Mouse (Mus musculus) spleen, postnatal 0 days (tissue): ENCODE data around the gene Uba6. TPM values are rescaled to one million over a fixed set of nuclear protein-coding genes. Genes with fewer than 3 reads are reported as not detected.

ENCODE experiments used
- polyA plus RNA-seq: library from polyadenylated mRNA; unstranded; fragments of >200 nt; fragmentation: Nextera tagmentation; extraction: Ambion mirVana; gene quantifications from 2 replicates; pipeline ENCODE4 v1.2.1, GENCODE M21; 2015

Gene Uba6
- 4.3 and 4.6 TPM in 2 replicates for polyA plus RNA-seq

DNA sequence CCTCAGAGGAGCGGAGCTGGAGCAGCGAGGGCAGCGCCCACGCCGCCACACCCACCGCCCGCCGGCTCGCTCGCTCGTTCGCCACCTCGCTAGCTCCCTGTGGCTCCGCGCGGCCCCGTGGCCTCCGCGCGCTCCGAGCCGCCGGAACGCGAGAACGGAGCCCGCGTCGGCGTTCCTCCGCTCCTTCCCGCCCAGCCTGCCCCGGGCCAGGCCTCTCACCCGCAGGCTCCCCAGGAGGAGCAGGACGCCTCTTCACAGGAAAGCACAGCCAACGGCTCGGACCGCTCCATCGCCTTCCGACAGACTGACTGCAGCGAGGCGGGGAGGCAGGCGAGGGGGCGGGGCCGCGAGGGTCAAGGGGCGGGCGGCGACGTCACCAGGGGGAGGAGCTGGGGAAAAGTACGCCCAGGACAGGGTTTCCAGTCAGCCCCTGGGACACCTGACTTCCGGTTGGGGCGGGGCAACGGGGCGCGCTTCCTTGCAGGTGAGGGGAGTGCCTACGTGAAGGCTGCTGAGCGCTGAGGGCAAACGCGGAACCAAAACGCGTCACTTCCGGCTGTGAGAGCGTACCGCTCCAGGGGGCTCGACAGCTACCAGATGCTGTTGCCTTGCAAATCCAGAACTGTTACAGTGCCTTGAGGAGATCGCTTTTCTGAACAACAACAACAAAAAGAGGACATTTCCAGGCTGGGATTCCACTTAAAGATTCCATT, at the start of gene Uba6:
Gene Uba6, minus strand, starts transcription at position 355 of the 713 bp plus-strand sequence.

DNA sequence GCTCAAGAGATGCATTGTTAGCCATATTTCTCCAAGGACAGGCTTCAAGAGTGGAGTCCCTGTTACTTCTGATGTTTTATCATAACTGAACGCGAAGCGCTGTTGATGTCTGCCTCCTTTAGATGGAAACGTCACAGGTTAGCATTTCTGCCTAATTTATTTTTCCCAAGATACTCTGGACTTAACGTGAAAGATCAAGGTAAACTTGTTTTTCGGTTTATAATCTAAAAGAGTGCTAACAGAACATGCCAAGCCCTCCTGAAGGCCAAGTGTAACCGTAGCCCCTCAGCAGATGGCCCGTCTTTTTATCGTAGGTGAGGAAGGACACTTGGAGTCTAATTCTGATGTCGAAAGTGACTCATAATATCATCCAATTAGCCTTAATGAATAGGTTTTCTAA, 25.2 kb upstream of the Uba6 start, which contains the start of gene Gnrhr:
Gene Gnrhr, minus strand, starts transcription at position 101 of the 400 bp plus-strand sequence.

DNA sequence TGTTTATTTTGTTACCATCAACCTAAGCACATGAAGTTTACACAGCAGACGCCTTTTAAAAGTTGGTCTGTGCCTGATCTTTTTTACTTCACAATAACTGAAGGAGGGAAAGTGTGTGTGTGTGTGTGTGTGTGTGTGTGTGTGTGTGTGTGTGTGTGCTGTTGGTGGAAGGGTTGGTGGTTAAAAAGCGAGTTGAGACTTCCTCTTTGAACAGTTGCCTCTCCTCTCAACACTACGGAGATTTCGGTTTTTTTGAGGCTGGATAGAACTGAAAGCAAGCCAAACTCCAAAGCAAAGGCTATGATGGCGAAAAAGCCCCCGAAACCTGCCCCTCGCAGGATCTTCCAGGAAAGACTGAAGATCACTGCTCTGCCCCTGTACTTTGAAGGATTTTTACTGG, 101.1 kb downstream of the Uba6 start, which contains the start of gene Stap1:
Gene Stap1, plus strand, starts transcription at position 209 of the 400 bp plus-strand sequence.

DNA sequence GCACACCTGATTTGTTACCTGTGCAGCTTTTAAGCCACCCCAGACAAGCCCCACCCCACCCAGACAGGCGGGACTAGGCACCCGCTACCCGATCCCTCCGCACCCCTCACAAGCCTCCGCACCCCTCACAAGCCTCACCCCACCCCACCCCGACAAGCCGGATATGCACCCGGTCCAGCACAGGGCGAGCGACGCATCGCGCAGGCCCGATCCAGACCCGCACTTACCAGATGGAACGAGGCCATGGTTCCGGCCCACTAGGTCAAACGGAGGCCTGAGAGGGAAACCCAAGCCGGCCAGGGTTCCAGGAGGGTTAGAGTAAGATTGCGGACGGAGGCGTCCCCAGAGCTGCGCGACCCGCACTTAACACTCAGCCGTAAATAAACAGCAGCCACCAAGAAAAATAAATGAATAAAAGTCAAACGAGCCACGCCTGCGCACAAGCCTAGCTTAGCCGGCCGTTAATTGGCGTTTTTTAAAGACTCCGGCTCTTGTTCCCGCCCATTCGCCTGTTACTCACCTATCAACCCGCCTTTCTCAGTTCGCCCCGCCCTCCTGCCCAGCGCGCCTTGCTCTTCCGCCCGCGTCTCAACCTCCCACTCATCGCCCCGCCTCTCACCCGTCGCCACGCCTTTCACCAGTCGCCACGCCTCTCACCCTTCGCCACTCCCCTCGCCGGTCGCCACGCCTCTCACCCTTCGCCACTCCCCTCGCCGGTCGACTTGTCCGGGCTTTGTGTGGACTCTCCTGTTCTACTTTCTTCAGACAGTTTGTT, 107.3 kb downstream of the Uba6 start, which contains the start of gene Cenpc1:
Gene Cenpc1, minus strand, starts transcription at position 483 of the 775 bp plus-strand sequence.

Other genes with a start within 250 kb of the Uba6 start
- gene Cenpc1, start 107.2 kb downstream of the Uba6 start, polyA plus RNA-seq, result 21.7 and 22.6 TPM in 2 replicates
- 7.8 and 12.0 TPM in 2 replicates for gene Stap1, start 101.1 kb downstream of the Uba6 start, polyA plus RNA-seq
- not detected in 2 replicates for gene Gnrhr, start 25.1 kb upstream of the Uba6 start, polyA plus RNA-seq
- gene Tmprss11c, start 116.5 kb upstream of the Uba6 start, polyA plus RNA-seq, result not detected in 2 replicates
- not detected in 2 replicates for gene Tmprss11d, start 200.6 kb upstream of the Uba6 start, polyA plus RNA-seq